Mouse (Mus musculus) bone marrow, adult 2 months (tissue): ENCODE data around the gene Olfr605.

Experiments used
- CTCF ChIP-seq: fragments of 200-500 bp; IDR thresholded peaks from 2 replicates; pipeline ENCODE4 v1.5.1; 2011; ENCODE audit warnings: low read length, control low read depth; ENCODE audit not compliant: control insufficient read depth, insufficient read depth
- POLR2A ChIP-seq: fragments of 200-500 bp; IDR thresholded peaks from 2 replicates; pipeline ENCODE4 v1.6.1; 2011; ENCODE audit warnings: low read depth, mild to moderate bottlenecking, control low read depth, low read length, borderline replicate concordance; ENCODE audit not compliant: control insufficient read depth

DNA sequence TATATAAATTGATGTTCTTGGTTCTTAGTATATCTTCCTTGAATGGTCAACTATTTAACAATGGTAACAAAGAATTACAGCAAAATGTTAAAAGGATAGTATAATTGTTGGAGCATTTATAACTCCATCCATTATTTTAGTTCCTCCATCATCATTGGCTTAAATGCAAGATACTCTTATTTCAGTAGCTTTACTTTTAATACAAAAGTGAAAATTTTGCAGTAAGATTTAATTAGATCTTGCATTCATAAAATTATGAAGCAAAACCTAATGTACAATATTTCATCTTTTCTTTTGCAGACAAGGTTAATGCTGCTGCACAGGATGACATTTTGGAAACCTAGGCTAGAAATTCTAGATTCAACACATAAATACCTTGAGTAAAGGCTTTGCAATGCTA, 24.3 kb upstream of the Olfr605 start, which contains the start of gene Olfr608:
- TF ChIP-seq CTCF (no peak), POLR2A (no peak)
